Mouse (Mus musculus) kidney, adult 9 months (tissue): ENCODE measurements around the gene Gm21739.
"Not testable (repeated sequence)": the region's sequence is repeated elsewhere in the genome, so short reads cannot be mapped to it uniquely, and the experiment has no call there.

Experiments used
- DNase-seq: peaks from one replicate; pipeline ENCODE4 v3.0.0; 2022

Gm21739 gene

DNA sequence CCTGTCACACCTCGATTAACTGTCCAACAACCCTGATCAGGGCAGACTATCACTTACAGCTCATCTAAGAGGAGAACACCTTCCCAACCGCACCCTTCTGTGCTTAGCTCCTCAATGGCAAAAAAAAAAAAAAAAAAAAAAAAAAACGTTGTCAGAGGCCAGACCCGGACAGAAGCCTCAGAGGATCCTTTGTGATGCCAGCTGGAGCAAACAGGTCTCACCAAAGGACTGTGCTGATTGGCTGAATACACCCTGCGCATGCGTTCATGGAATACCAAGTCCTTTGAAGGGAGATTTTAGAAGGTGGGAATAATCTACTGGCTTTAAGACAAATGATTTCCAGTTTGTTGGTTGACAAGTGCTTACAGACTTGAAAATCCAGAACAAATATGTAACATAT is at the start of gene Gm21739:
Gm21739 (minus strand) TSS at position 101 of the 400 bp plus-strand sequence.
- DNase-seq: not testable (repeated sequence)
